17 mouse cellular contexts compared by ENCODE assay signal in genomic region chr1:74754175-74754785, GRCm38 (mm10). TPM values are rescaled to one million over a fixed set of nuclear protein-coding genes. Genes with fewer than 3 reads are reported as not detected.
A peak's percentile ranks its signal among the peaks of the same experiment; 100 is the strongest.
DNase-seq lines count a peak whose midpoint lies in the region; ATAC-seq and TF ChIP-seq lines count a peak whose summit lies in the region.
"Had no signal": no experiment of that assay in that cellular context is flagged by ENCODE, and none has a peak within 500 bp of the region (broad histone marks: within the 10 kb centered on the region; RNA-seq: fewer than 3 reads in every experiment).

No protein-coding gene starts in this region.

- no peak overlapping the region for H3K27ac ChIP-seq in embryonic facial prominence, embryonic 13.5 days
- H3K27ac ChIP-seq in embryonic facial prominence, embryonic 10.5 days (replicated peaks): no peak overlapping the region
- H3K27ac ChIP-seq in embryonic facial prominence, embryonic 14.5 days (replicated peaks; ENCODE audit: low read depth, low read length): no peak overlapping the region
- no peak overlapping the region for H3K27ac ChIP-seq in stomach, postnatal 0 days (replicated peaks)
- no peak overlapping the region for H3K27ac ChIP-seq in liver, postnatal 0 days (ENCODE audit: low read depth)
- H3K27ac ChIP-seq in hindbrain, postnatal 0 days: no peak overlapping the region
- H3K27ac ChIP-seq: heart, embryonic 13.5 days; hindbrain, embryonic 14.5 days; liver, embryonic 13.5 days; macrophage; midbrain, embryonic 15.5 days; neural tube, embryonic 12.5 days had no signal

- no peak for TF ChIP-seq CTCF in stomach, postnatal 0 days (IDR thresholded peaks at IDR 0.05; ENCODE audit: low read depth)
- no peak for TF ChIP-seq CTCF in liver, postnatal 0 days (IDR thresholded peaks at IDR 0.05; ENCODE audit: low read depth)
- no peak for TF ChIP-seq CTCF in hindbrain, postnatal 0 days (IDR thresholded peaks at IDR 0.05; ENCODE audit: low read depth)

- peak; percentile 72; the same call in 1 of the 2 replicates for ATAC-seq in embryonic facial prominence, embryonic 13.5 days (ENCODE audit: insufficient number of reproducible peaks, insufficient read depth, low FRiP score, low TSS enrichment, low read depth)
- ATAC-seq in embryonic facial prominence, embryonic 14.5 days (ENCODE audit: low read depth): peak; percentile 85
- ATAC-seq in stomach, postnatal 0 days (ENCODE audit: low FRiP score, low TSS enrichment): peak; percentile 81
- no peak for ATAC-seq in liver, postnatal 0 days
- ATAC-seq in hindbrain, postnatal 0 days: no peak
- ATAC-seq: midbrain, embryonic 15.5 days had no signal

- TF ChIP-seq EP300 in stomach, postnatal 0 days (optimal IDR thresholded peaks at IDR 0.05): no peak
- TF ChIP-seq EP300 in liver, postnatal 0 days (IDR thresholded peaks at IDR 0.05; ENCODE audit: low read depth): no peak

- H3K9ac ChIP-seq in embryonic facial prominence, embryonic 13.5 days: no peak overlapping the region
- no peak overlapping the region for H3K9ac ChIP-seq in embryonic facial prominence, embryonic 14.5 days (ENCODE audit: low read depth, low read length)
- H3K9ac ChIP-seq in stomach, postnatal 0 days (ENCODE audit: low read length): no peak overlapping the region
- no peak overlapping the region for H3K9ac ChIP-seq in liver, postnatal 0 days (replicated peaks)
- H3K9ac ChIP-seq in hindbrain, postnatal 0 days (replicated peaks; ENCODE audit: low read length): no peak overlapping the region
- H3K9ac ChIP-seq: heart, embryonic 13.5 days; hindbrain, embryonic 14.5 days; liver, embryonic 13.5 days; midbrain, embryonic 15.5 days; neural tube, embryonic 12.5 days had no signal

- H3K4me3 ChIP-seq in embryonic facial prominence, embryonic 13.5 days: no peak overlapping the region
- H3K4me3 ChIP-seq in embryonic facial prominence, embryonic 10.5 days: no peak overlapping the region
- H3K4me3 ChIP-seq in embryonic facial prominence, embryonic 14.5 days (ENCODE audit: low read depth, low read length): no peak overlapping the region
- no peak overlapping the region for H3K4me3 ChIP-seq in stomach, postnatal 0 days (ENCODE audit: low read depth, low read length)
- no peak overlapping the region for H3K4me3 ChIP-seq in liver, postnatal 0 days (ENCODE audit: low read depth, low read length)
- no peak overlapping the region for H3K4me3 ChIP-seq in hindbrain, postnatal 0 days (ENCODE audit: low read length)
- H3K4me3 ChIP-seq: heart, embryonic 13.5 days; liver, embryonic 13.5 days; midbrain, embryonic 15.5 days; neural tube, embryonic 12.5 days had no signal

- H3K9me3 ChIP-seq in embryonic facial prominence, embryonic 13.5 days: no peaks in the 10 kb centered on the region
- H3K9me3 ChIP-seq in embryonic facial prominence, embryonic 10.5 days: no peaks in the 10 kb centered on the region
- no peaks in the 10 kb centered on the region for H3K9me3 ChIP-seq in embryonic facial prominence, embryonic 14.5 days (ENCODE audit: control insufficient read depth, low read length)
- H3K9me3 ChIP-seq in stomach, postnatal 0 days (ENCODE audit: control insufficient read depth, low read length): no peaks in the 10 kb centered on the region
- H3K9me3 ChIP-seq in liver, postnatal 0 days (ENCODE audit: low read length): no peaks in the 10 kb centered on the region
- no peaks in the 10 kb centered on the region for H3K9me3 ChIP-seq in hindbrain, postnatal 0 days (ENCODE audit: low read length)
- H3K9me3 ChIP-seq: heart, embryonic 13.5 days; liver, embryonic 13.5 days; midbrain, embryonic 15.5 days; neural tube, embryonic 12.5 days had no signal

- WGBS in embryonic facial prominence, embryonic 13.5 days: 39% methylated on average over 5 of the region's 5 CpGs
- WGBS in embryonic facial prominence, embryonic 10.5 days: 53% methylated on average over 5 of the region's 5 CpGs
- 52% methylated on average over 5 of the region's 5 CpGs for WGBS in embryonic facial prominence, embryonic 14.5 days
- 45% methylated on average over 5 of the region's 5 CpGs for WGBS in stomach, postnatal 0 days
- 58% methylated on average over 5 of the region's 5 CpGs for WGBS in liver, postnatal 0 days (ENCODE audit: insufficient replicate concordance)
- WGBS in hindbrain, postnatal 0 days: 78% methylated on average over 5 of the region's 5 CpGs

- no peaks in the 10 kb centered on the region; the same call in 1 of the 2 replicates for H3K4me1 ChIP-seq in embryonic facial prominence, embryonic 13.5 days
- H3K4me1 ChIP-seq in embryonic facial prominence, embryonic 10.5 days: peaks cover 13% of the 10 kb centered on the region
- no peaks in the 10 kb centered on the region; the same call in 1 of the 2 replicates for H3K4me1 ChIP-seq in embryonic facial prominence, embryonic 14.5 days (ENCODE audit: control insufficient read depth, insufficient read depth, low read length)
- H3K4me1 ChIP-seq in stomach, postnatal 0 days (replicated peaks; ENCODE audit: control insufficient read depth, insufficient read depth): 0 out of 2 replicates have a peak, but pooled peaks cover 2% of the 10 kb centered on the region
- H3K4me1 ChIP-seq in liver, postnatal 0 days (ENCODE audit: insufficient read depth): peaks cover under 1% of the 10 kb centered on the region; the same call in 1 of the 2 replicates
- H3K4me1 ChIP-seq in hindbrain, postnatal 0 days (ENCODE audit: insufficient read depth, low read length): no peaks in the 10 kb centered on the region
- H3K4me1 ChIP-seq: liver, embryonic 13.5 days; midbrain, embryonic 15.5 days; neural tube, embryonic 12.5 days had no signal

- peaks cover 7% of the 10 kb centered on the region for H3K27me3 ChIP-seq in embryonic facial prominence, embryonic 13.5 days
- peaks cover 25% of the 10 kb centered on the region for H3K27me3 ChIP-seq in embryonic facial prominence, embryonic 10.5 days (replicated peaks; ENCODE audit: low read depth, poor library complexity, severe bottlenecking)
- no peaks in the 10 kb centered on the region for H3K27me3 ChIP-seq in embryonic facial prominence, embryonic 14.5 days (replicated peaks; ENCODE audit: control insufficient read depth, insufficient read depth, low read length)
- H3K27me3 ChIP-seq in stomach, postnatal 0 days (ENCODE audit: control insufficient read depth, insufficient read depth, low read length): no peaks in the 10 kb centered on the region
- no peaks in the 10 kb centered on the region for H3K27me3 ChIP-seq in liver, postnatal 0 days (ENCODE audit: insufficient read depth, low read length)
- H3K27me3 ChIP-seq in hindbrain, postnatal 0 days (ENCODE audit: insufficient read depth, low read length): peaks cover under 1% of the 10 kb centered on the region; the same call in 1 of the 2 replicates
- H3K27me3 ChIP-seq: heart, embryonic 13.5 days; midbrain, embryonic 15.5 days had no signal

- H3K4me2 ChIP-seq in embryonic facial prominence, embryonic 13.5 days: no peak overlapping the region
- no peak overlapping the region for H3K4me2 ChIP-seq in embryonic facial prominence, embryonic 14.5 days (ENCODE audit: low read depth, low read length)
- H3K4me2 ChIP-seq in stomach, postnatal 0 days (replicated peaks; ENCODE audit: low read depth): no peak overlapping the region
- no peak overlapping the region for H3K4me2 ChIP-seq in liver, postnatal 0 days (ENCODE audit: low read depth, low read length)
- no peak overlapping the region for H3K4me2 ChIP-seq in hindbrain, postnatal 0 days (ENCODE audit: low read depth, low read length)
- H3K4me2 ChIP-seq: heart, embryonic 13.5 days; hindbrain, embryonic 14.5 days; liver, embryonic 13.5 days; midbrain, embryonic 15.5 days; neural tube, embryonic 12.5 days had no signal

- no peaks in the 10 kb centered on the region for H3K36me3 ChIP-seq in embryonic facial prominence, embryonic 13.5 days
- no peaks in the 10 kb centered on the region for H3K36me3 ChIP-seq in embryonic facial prominence, embryonic 10.5 days (replicated peaks)
- H3K36me3 ChIP-seq in embryonic facial prominence, embryonic 14.5 days (ENCODE audit: control insufficient read depth, insufficient read depth, low read length): no peaks in the 10 kb centered on the region
- no peaks in the 10 kb centered on the region for H3K36me3 ChIP-seq in stomach, postnatal 0 days (ENCODE audit: control insufficient read depth, insufficient read depth, low read length)
- H3K36me3 ChIP-seq in liver, postnatal 0 days (replicated peaks; ENCODE audit: insufficient read depth, low read length): no peaks in the 10 kb centered on the region
- H3K36me3 ChIP-seq in hindbrain, postnatal 0 days (ENCODE audit: insufficient read depth, low read length): no peaks in the 10 kb centered on the region
- H3K36me3 ChIP-seq: heart, embryonic 13.5 days; liver, embryonic 13.5 days; midbrain, embryonic 15.5 days; neural tube, embryonic 12.5 days had no signal

- DNase-seq in embryonic facial prominence, embryonic 10.5 days (ENCODE audit: low spot score): no peak
- DNase-seq in embryonic facial prominence, embryonic 14.5 days (ENCODE audit: low spot score): no peak
- DNase-seq in kidney, postnatal 25 days: peak; percentile 29 to 81
- peak; percentile 52 for DNase-seq in stomach, postnatal 0 days (ENCODE audit: low spot score)
- no peak for DNase-seq in liver, postnatal 0 days
- no peak for DNase-seq in hindbrain, postnatal 0 days (ENCODE audit: low spot score)
- no peak for DNase-seq in lung, adult 18-20 months
- DNase-seq: adrenal gland, postnatal 14 days; liver, embryonic 13.5 days; retina, postnatal 1 day had no signal

RNA-seq across cellular contexts. Expression of gene Prkag3, which starts 5.3 kb away (rescaled TPM):
- polyA plus RNA-seq in embryonic facial prominence, embryonic 13.5 days (2015; fragmentation: Nextera tagmentation; extraction: Ambion mirVana): 0.25 and 0.35 TPM in 2 replicates
- polyA plus RNA-seq in embryonic facial prominence, embryonic 10.5 days (2016; fragmentation: Nextera tagmentation; extraction: Ambion mirVana): 0.11 TPM in 1 of 2 replicates, not detected in the other
- polyA plus RNA-seq in embryonic facial prominence, embryonic 14.5 days (2014; fragmentation: Nextera tagmentation; extraction: Ambion mirVana): 4.5 and 6.4 TPM in 2 replicates
- 0.25 and 0.29 TPM in 2 replicates for polyA plus RNA-seq in stomach, postnatal 0 days (2015; fragmentation: Nextera tagmentation; extraction: Ambion mirVana)
- polyA plus RNA-seq in liver, postnatal 0 days (2015; fragmentation: Nextera tagmentation; extraction: Ambion mirVana): 0.04 and 0.11 TPM in 2 replicates
- total RNA-seq in hindbrain, postnatal 0 days (2014; rRNA removed): not detected in 2 replicates
- polyA plus RNA-seq in hindbrain, postnatal 0 days (2015; fragmentation: Nextera tagmentation; extraction: Ambion mirVana): not detected in 2 replicates
- total RNA-seq: left cerebral cortex, postnatal 10 days had no signal
- polyA plus RNA-seq: hindbrain, embryonic 14.5 days; macrophage; midbrain, embryonic 15.5 days had no signal

RNA-seq across cellular contexts. Expression of gene Wnt6, which starts 17.4 kb away (rescaled TPM):
- polyA plus RNA-seq in embryonic facial prominence, embryonic 13.5 days (2015; fragmentation: Nextera tagmentation; extraction: Ambion mirVana): 49.1 and 55.5 TPM in 2 replicates
- 26.5 and 26.6 TPM in 2 replicates for polyA plus RNA-seq in embryonic facial prominence, embryonic 10.5 days (2016; fragmentation: Nextera tagmentation; extraction: Ambion mirVana)
- polyA plus RNA-seq in embryonic facial prominence, embryonic 14.5 days (2014; fragmentation: Nextera tagmentation; extraction: Ambion mirVana): 16.1 and 23.1 TPM in 2 replicates
- polyA plus RNA-seq in stomach, postnatal 0 days (2015; fragmentation: Nextera tagmentation; extraction: Ambion mirVana): 3.6 and 4.8 TPM in 2 replicates
- 0.07 and 0.12 TPM in 2 replicates for polyA plus RNA-seq in liver, postnatal 0 days (2015; fragmentation: Nextera tagmentation; extraction: Ambion mirVana)
- 5.9 and 11.2 TPM in 2 replicates for total RNA-seq in hindbrain, postnatal 0 days (2014; rRNA removed)
- polyA plus RNA-seq in hindbrain, postnatal 0 days (2015; fragmentation: Nextera tagmentation; extraction: Ambion mirVana): 6.7 and 7.4 TPM in 2 replicates
- polyA plus RNA-seq: macrophage had no signal

RNA-seq across cellular contexts. Expression of gene Wnt10a, which starts 37.0 kb away (rescaled TPM):
- 5.4 and 6.9 TPM in 2 replicates for polyA plus RNA-seq in embryonic facial prominence, embryonic 13.5 days (2015; fragmentation: Nextera tagmentation; extraction: Ambion mirVana)
- polyA plus RNA-seq in embryonic facial prominence, embryonic 10.5 days (2016; fragmentation: Nextera tagmentation; extraction: Ambion mirVana): 0.70 and 1.2 TPM in 2 replicates
- polyA plus RNA-seq in embryonic facial prominence, embryonic 14.5 days (2014; fragmentation: Nextera tagmentation; extraction: Ambion mirVana): 6.1 and 6.7 TPM in 2 replicates
- 8.7 and 10.6 TPM in 2 replicates for polyA plus RNA-seq in stomach, postnatal 0 days (2015; fragmentation: Nextera tagmentation; extraction: Ambion mirVana)
- polyA plus RNA-seq in liver, postnatal 0 days (2015; fragmentation: Nextera tagmentation; extraction: Ambion mirVana): 0.09 and 0.18 TPM in 2 replicates
- 1.8 and 2.7 TPM in 2 replicates for total RNA-seq in hindbrain, postnatal 0 days (2014; rRNA removed)
- polyA plus RNA-seq in hindbrain, postnatal 0 days (2015; fragmentation: Nextera tagmentation; extraction: Ambion mirVana): 0.48 and 0.68 TPM in 2 replicates
- polyA plus RNA-seq: heart, embryonic 13.5 days; liver, embryonic 13.5 days; macrophage had no signal

RNA-seq across cellular contexts. Expression of gene Cyp27a1, which starts 40.9 kb away (rescaled TPM):
- polyA plus RNA-seq in embryonic facial prominence, embryonic 13.5 days (2015; fragmentation: Nextera tagmentation; extraction: Ambion mirVana): 15.3 and 19.0 TPM in 2 replicates
- polyA plus RNA-seq in embryonic facial prominence, embryonic 10.5 days (2016; fragmentation: Nextera tagmentation; extraction: Ambion mirVana): 12.1 and 12.8 TPM in 2 replicates
- polyA plus RNA-seq in embryonic facial prominence, embryonic 14.5 days (2014; fragmentation: Nextera tagmentation; extraction: Ambion mirVana): 9.0 and 9.7 TPM in 2 replicates
- polyA plus RNA-seq in stomach, postnatal 0 days (2015; fragmentation: Nextera tagmentation; extraction: Ambion mirVana): 8.8 and 11.3 TPM in 2 replicates
- 30.0 and 31.5 TPM in 2 replicates for polyA plus RNA-seq in liver, postnatal 0 days (2015; fragmentation: Nextera tagmentation; extraction: Ambion mirVana)
- 0.79 and 2.8 TPM in 2 replicates for total RNA-seq in hindbrain, postnatal 0 days (2014; rRNA removed)
- 3.0 and 3.2 TPM in 2 replicates for polyA plus RNA-seq in hindbrain, postnatal 0 days (2015; fragmentation: Nextera tagmentation; extraction: Ambion mirVana)

Comparison
In these comparisons a context has a peak if more than half of its experiments do, and no peak if none do; other contexts are left out.
1. ATAC-seq: peak in embryonic facial prominence, embryonic 13.5 days (single experiment), embryonic facial prominence, embryonic 14.5 days (single experiment) and stomach, postnatal 0 days (single experiment); none in liver, postnatal 0 days (single experiment) and hindbrain, postnatal 0 days (single experiment).
2. DNase-seq: peak in kidney, postnatal 25 days (2 of 2) and stomach, postnatal 0 days (single experiment); none in embryonic facial prominence, embryonic 10.5 days (single experiment), embryonic facial prominence, embryonic 14.5 days (single experiment), liver, postnatal 0 days (single experiment), hindbrain, postnatal 0 days (single experiment) and lung, adult 18-20 months (0 of 2).